Mouse (Mus musculus) cerebral cortex, adult 2 months (tissue): ENCODE results near the gene Noto.

Experiments
- WGBS: fragments of 180-500 bp; shearing (Covaris S2); methylation state at CpG from one replicate; pipeline ENCODE4 v1.1.7; 2018; 5-methylcytosine and 5-hydroxymethylcytosine counted together

Noto gene

DNA sequence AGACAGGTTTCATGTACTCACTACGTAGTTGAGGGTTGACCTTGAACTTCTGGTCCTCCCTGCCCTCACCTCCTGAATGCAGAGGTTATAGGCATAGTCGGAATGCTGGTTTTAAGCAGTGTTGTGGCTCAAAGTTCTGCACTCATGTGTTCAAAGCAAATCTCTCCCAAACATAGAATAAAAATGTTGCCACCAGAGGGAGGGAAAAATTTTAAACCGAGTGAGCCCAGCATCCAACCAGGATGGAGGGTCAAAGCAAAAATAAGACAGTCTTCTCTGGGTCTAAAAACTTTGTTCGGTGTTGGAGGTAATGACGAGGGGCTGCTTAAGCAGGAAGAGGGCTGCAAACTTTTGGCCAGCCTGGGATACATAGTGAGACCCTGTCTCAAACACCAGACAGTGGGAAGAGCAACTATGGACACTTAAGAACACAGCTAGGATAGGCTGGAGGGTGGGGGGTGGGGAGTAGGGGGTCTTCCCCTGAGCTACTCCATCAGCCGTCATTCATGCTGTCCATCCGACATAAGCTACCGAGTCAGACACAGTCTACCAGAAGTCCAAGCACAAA lies 7.7 kb downstream of the Noto start:
- 39% methylated on average over 8 of the region's 8 CpGs for WGBS

DNA sequence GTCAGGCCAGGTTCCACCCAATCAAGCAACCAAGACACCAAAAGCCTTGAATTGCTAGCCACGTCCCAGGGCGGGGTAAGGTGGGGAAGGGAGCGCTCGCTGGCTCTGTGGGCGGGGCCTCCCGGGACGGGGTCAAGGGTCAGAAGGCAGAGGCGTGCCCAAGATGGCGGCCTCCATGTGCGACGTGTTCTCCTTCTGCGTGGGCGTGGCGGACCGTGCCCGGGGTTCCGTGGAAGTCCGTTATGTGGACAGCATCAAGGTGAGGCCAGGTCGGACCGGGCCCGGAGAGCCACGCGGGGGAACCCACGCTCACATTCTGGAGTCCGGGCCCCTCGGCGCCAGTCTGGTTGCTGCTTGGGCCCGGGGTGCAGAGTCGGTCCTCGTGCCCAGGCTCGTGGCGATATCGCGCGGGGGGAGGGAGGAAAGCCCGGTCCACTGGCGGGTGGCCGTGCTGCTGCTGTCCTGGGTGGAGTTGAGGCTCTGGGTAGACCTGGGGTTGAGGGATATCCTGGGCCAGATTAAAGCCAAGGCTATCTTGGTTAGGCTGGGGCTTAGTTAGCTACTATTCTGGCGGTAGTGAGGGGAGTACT lies 8.3 kb downstream of the Noto start, which contains the start of gene Smyd5:
Gene Smyd5, plus strand, starts transcription at position 148 of the 590 bp plus-strand sequence.
- WGBS: under 1% methylated on average over 39 of the region's 39 CpGs

DNA sequence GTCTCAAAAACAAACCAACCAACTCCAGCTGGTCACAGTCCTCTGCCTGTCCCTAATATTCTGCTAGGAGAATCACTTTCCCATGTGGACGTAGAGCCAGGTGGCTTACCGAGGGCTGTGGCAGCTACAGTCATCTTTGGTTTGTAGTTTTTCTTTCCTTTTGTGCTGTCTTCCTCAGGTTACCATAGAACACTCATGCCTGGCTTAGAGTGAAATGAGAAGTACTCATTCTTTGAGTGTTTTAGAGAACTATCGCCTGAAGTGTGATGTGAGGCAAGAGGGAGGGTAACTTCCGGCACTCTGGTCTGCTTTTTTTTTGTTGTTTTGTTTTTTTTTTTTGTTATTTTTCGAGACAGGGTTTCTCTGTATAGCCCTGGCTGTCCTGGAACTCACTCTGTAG lies 10.2 kb downstream of the Noto start:
- WGBS: 81% methylated on average over 5 of the region's 5 CpGs

DNA sequence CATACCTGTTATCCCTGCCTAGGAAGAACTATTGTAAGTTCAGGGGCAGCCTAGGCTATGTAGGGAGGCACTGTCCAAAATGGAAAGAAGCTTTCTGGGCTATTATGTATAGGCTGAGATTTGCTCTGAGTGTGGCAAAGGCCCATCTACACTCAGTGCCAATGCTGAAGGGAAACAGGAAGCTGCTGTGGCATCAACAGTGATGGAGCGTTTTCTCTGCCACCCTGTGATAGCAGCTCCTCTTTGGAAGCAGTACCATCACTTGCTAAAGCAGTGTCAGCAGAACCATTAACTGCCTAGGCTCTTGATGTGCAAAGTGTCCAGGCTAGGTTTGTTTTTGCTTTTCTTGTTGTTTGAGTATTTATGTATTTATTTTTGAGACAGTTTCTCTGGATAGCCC lies 12.5 kb downstream of the Noto start:
- 50% methylated on average over 1 of the region's 1 CpGs for WGBS

DNA sequence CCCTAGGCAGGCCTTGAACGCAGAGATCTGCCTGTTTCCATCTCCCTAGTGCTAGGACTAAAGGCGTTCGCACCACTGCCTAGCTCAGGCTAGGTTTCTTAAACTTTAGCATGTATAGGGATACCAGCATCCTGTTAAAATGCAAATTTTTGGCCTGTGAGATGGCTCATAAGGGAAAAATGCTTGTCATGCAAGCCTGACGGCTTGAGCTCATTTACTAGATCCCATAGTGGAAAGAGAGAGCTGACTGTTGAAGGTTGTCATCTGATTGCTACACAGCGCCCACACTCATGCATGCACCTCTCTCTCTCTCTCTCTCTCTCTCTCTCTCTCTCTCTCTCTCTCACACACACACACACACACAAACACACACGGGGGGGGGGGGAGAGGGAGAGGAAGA lies 12.9 kb downstream of the Noto start:
- WGBS: 75% methylated on average over 6 of the region's 6 CpGs

DNA sequence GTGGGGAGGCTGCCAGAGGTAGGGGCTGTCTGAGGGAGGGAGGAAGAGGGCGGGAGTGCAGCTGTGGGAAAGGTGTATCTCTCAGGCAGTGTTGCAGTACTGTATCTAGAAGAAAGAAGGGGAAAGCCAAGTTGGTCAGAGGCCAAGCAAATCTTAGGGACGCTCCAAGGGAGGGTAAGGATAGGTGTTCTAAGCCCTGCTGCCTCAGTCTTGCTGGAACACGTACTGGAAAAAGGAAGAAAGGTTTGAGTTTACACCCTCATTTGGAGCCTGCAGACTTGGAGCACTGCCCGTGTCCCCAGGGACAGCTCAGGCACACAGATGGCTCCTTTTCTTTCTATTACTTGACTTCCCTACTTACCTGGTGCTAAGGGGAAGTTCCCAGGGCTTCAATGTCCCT lies 17.5 kb downstream of the Noto start:
- WGBS: 86% methylated on average over 4 of the region's 4 CpGs

DNA sequence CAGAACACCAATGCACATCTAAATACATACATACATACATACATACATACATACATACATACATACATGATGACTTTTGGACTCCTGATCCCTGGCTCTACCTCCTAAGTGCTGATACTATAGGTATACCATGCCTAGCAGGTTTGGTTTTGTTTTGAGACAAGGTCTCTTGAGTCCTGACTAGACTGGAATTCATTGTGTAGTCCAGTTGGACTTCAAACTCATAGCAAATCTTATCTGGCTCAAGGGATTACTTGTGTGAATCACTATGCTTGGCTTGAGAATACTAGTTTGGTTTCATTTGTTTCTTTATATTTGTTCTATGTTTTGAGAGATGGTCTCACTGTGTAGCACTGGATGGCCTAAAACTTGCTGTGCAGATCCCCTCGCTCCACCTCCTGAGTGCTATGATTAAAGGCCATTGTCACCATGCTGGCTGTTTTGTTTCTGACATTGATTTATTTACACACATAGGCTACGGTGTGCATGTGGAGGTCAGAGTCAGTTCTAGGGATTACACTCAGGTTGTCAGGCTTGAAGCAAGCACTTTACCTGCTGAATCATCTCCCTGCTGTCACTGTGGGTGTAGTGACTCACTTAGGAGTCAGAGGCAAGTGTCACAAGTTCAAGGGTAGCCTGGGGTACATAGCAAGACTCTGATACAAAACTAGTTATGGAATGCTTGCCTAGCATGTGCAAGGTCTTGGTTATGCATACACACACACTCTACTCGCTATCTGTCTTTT lies 20.0 kb downstream of the Noto start:
- WGBS: 88% methylated on average over 3 of the region's 3 CpGs

DNA sequence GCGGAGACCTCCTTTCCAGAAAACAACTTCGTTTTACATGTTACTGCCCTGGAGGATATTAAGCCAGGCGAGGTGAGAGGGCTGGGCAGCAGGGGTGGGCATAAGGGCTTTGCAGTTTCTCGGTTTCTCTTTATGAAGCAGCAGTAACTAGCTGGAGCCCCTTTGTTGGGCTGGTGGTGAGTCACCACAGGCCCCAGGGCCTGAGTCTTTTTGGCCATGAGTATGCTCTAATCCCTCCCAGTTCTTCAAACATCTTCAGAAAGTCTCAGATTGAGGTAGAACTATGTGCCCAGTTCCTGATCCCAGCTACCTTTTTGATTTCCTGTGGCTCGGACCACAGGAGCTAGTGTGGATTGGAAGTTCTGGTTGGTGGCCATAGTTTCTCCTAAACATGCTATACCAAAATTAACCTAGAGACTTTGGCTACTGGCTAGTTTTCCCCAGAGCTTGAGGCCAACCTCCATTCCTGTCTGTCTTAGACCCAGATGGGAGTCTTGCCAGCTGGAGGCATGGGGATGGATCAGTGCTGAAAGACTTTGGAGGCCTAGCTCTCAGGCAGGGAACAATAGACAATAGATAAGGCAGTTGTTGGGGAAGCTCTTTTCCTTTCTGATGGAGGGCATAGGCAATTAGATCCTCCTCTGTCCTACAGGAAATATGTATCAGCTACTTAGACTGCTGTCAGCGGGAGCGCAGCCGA lies 20.7 kb downstream of the Noto start:
- 88% methylated on average over 8 of the region's 8 CpGs for WGBS

DNA sequence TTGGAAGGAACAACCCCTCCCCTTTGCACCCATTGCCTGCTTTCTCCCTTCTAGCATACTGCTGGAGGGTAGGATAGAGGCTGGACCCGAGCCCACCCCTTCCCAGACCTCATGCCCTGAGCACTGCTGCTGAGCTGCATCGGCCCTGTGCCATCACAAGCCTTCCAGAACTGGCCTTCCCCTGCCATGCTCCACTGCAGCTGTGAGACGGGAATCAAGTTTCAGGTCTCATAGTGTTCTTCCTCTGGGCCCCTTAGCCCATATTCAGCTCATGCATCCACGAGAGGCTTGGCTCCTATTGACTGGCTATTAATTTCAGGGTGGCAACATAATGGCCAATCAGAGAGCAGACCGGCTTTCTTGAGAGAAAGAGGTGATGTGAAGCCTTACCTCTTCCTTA lies 21.6 kb downstream of the Noto start:
- 85% methylated on average over 5 of the region's 5 CpGs for WGBS

DNA sequence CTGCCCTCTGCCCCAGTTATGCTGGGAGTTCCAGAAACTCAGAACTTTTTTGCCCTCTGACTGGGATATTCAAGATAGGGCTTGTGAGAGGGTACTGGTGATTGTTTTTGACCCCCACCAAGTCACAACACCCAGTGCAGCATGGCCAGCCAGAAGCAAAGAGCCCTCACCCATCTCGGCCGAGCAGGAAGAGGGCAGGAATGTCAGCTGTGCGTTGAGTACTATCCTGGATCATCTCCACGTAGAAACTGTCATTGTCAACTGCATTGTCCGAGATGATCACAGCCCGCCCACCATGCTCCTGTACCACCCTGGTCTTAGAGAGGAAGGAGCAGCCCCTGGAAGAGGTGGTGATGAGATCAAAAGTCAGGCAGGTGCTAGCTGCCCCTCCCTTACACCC lies 23.7 kb downstream of the Noto start:
- WGBS: 84% methylated on average over 6 of the region's 6 CpGs

DNA sequence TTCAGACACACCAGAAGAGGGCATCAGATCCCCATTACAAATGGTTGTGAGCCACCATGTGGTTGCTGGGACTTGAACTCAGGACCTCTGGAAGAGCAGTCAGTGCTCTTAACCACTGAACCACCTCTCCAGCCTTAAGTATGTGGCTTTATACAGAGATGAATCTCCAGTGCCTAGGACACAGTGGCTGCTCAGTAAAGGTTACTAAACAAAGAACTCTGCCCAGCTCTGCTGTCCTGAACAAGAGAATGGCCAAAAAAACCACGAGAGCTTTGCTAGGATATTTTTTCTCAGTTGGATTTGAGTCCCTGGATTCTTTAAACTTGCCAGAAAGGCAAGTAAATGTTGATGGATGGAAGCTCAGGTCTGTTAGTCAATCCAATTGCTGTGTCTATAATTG lies 26.5 kb downstream of the Noto start:
- 33% methylated on average over 1 of the region's 1 CpGs for WGBS

DNA sequence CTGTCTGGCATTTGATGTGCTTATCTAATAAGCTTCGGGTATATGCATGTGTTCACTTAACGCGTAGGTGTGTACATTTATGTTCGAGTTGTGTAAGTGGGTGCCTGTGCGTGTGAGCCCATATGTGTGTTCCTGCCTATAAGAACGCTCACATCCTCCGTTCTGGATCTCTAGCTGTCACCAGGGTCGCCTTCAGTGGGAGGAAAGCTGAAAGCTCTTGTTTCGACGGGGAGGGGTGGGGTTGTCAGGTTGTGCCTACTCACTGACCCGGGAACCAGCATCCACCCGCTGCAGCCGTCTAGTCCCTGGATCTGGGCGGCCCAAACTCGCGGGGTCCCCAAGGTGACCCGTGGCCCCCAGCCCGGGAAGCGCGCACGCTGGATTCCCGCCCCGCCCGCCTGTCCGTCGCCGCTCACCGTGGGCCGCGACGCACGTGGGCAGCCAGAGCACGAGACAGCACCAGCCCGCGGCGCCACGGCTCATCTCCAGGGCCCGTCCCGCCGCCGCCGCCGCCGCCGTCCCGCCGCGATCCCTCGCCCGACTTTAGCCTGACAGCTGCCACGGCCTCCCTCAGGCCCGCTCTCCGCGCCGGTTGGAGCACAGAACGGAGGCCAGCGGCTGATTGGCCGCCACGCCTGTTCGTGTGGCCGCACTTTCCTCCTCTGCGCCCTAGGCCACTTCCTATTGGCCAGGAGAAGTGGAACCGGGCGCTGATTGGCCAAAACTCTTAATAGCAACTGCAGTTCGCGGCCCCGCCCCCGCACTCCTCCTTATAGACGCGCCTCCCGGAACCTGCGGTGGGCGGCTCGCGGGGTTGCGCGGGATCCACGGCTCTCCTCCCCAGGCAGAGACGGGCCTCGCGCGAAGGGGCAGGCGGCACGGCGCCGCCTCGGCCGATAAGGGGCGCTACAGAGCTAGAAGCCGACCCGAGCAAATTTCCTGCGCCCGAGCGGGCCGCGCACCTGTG lies 27.3 kb downstream of the Noto start, which contains the start of gene Cct7:
Gene Cct7, plus strand, starts transcription at position 818 of the 967 bp plus-strand sequence.
- 2% methylated on average over 96 of the region's 96 CpGs for WGBS

DNA sequence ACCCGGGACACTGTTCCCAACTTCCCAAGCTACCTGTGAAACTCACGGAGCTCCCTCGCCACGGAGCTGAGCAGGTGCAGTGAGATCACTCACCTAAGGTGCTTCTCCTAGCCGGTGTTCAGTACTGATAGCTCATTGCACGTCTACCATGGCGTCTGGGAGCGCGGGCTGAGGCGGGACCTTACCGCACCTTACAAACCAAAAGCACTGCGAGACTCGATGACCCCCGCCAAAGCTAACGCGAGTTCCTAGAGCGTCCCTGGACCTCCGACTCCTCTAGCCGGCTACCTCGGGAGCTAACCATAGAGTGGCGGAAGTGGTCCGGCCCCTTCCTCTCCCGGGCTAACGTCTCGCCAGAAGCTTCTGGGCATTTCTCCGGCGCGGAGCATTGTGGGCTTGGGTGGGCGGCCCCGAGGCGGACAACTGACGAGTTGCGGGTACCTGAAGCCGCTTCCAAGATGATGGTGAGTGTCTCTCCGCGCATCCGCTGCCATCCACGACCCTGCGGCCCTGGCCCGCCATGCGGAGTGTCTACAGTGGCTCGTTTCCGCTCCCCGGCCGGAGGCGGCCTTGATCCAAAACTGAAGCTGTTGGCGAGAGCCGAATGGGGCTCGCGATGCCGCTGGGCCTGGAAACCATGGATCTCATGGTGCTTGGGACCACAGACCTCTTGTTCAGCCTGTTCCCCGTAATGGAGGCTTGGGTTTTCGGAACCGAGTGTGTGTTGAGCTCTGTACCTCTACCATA lies 28.2 kb downstream of the Noto start, which contains the start of gene Pradc1:
Gene Pradc1, minus strand, starts transcription at position 307 of the 747 bp plus-strand sequence.
- WGBS: 0% methylated on average over 54 of the region's 54 CpGs

DNA sequence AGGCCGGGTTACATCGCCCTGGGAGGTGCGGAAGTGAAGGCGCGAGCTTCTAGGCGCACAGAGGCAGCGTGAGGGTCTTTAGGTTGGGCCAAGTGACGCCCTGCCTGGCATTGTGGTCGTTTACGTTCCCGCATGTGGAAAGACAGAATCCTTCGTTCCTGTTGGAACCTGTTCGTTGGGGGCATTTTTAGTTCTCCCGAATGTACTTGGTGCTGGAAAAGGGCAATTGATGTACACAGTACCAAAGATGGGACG lies 28.7 kb downstream of the Noto start:
- 1% methylated on average over 15 of the region's 15 CpGs for WGBS

DNA sequence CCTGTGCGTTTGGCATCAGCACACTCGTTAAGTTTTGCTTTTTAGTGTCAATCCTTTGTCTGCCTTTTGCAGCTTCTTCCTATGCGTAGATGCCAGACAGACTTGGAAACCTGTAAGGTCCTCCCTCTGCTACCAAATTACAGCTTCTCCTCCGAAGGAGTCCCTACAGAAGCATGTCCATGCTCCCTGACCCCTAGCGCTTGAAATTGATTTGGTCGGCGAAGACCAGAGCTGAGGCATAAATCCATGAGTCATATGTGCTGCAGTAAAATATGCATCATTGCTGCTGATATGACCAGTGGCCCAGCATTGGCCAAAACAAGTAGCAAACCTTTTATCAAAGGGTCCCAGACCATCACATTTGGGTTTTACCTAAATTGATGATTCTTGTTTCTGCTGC lies 29.1 kb downstream of the Noto start:
- WGBS: 7% methylated on average over 7 of the region's 7 CpGs

DNA sequence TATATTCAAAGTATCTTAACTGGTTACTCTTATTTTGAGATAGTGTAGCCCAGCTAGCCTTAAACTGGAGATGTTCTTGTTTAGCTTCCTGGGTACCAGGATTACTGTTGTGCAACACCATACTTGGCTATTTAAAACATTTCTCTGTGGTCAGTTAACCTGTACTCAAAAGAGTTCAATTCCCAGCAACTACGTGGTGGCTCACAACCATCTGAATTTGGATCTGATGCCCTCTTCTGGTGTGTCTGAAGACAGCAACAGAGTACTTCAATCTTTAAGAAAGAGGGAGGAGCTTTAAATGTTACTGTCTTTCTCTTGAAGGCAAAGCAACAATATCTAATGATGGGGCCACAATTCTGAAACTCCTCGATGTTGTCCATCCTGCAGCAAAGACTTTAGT lies 35.9 kb downstream of the Noto start:
- 82% methylated on average over 2 of the region's 2 CpGs for WGBS

DNA sequence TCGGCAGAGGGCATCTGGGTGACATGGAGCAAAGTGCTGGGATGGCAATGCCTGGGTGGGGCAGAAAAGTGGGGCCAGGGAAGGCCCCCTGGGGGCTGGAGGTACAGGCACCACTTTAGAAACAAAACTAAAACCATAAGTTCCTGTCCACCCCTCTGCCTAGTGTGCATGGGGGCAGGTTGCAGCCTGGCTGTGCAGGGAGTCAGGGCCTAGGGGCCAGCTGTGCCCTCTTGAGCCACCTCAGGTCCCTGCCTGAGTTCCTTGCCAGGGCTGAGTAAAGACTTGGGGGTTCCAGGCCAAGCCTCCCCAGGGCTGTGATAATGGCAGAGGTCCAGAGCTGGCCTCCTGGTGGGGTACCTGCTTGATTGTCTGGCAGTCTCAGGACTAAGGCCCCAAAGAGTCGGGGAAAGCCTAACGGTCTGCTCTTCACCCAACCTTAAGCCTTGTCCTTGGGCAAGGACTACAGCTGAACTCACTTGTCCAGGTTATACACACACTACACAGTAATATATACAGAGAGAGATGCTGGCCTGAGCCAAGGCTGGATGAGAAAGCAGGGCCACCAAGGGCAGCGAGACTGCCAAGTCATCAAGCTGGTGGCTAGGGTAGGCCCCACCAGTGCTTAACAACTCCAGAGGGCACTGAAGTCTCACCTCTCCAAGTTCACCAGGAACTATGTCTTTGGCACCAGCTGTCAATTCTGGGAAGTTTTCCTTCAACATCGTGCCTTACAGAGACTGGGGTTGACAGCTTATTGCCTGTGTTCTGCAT lies 46.2 kb downstream of the Noto start:
- 61% methylated on average over 5 of the region's 5 CpGs for WGBS

DNA sequence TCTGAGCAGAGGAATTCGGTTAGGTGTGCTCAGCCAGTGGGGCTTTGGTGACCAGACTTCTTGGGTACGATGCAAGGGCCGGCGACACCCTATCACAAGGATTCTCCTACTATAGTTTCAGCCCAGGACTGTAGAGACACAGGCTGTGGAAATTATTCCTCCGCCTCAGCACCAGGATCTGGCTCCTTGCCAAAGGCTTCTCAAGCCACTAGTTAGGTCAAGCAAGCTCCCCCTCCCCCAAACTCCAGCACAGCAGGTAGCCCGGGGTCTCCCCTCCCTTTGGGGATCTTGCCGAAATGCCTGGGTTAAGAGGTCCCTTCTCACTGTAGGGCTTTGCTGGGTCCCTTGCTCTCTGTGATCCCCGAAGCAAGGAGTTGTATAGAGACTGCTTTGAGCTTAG lies 48.3 kb downstream of the Noto start:
- WGBS: 59% methylated on average over 8 of the region's 8 CpGs

DNA sequence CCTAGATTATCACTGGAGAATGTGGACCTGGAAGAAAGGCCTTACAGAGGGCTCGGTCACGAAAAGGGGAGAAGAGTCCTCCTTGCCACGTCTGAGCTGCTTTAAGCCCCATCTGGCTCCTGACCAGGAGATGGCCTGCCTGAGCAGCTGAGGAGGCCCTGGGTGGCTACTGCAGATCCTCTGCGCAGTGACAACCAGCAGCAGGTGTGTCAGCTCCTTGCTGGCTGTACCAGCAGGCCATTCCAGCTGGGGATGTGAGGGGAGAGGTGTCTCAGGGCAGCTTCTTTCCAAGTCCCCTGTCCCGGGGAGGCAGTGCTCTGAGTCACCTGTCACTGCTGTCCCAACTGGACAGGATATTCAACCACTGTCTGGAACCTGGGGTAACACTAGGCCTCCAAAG lies 48.9 kb downstream of the Noto start:
- 63% methylated on average over 5 of the region's 5 CpGs for WGBS

DNA sequence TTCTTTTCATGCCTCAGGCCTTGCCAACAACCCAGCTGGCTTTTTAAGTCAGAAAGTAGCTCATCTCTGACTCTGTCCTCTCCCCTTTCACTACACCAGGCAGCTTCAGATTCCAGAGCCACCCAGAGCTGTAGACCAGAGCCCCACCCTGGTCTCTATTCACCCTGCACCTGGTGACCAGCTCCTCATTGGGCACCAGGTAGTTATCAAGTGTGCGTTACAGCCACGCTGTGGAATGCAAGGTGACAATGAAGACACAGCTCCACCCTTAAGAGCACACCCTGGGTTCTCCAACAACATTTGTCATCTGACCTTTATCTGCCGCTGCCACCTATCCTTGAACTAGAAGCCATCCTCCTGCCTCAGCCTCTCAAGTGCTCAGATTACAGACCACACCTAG lies 51.9 kb downstream of the Noto start:
- 93% methylated on average over 3 of the region's 3 CpGs for WGBS
